Mouse (Mus musculus): Measurements from ENCODE around the gene Mphosph9. TPM values are rescaled to one million over a fixed set of nuclear protein-coding genes. Genes with fewer than 3 reads are reported as not detected.
"Not testable (repeated sequence)": the region's sequence is repeated elsewhere in the genome, so short reads cannot be mapped to it uniquely, and the experiment has no call there.

Gene Mphosph9
- polyA plus RNA-seq, 1 experiment from 2014 or later, result 2.9 TPM

GRCm38 (mm10) chr5:124315941-124316340, 11.8 kb downstream of the Mphosph9 start:
- WGBS, result 90% methylated on average over 11 of the region's 11 CpGs

GRCm38 (mm10) chr5:124315498-124315897, 12.3 kb downstream of the Mphosph9 start:
- H3K9me3 ChIP-seq (ENCODE audit: control insufficient read depth, low read length), result no peaks in the 10 kb centered on the region
- H3K4me3 ChIP-seq (ENCODE audit: low read depth, low read length), result no peak overlapping the region
- no peak overlapping the region for H3K27ac ChIP-seq (replicated peaks)
- 90% methylated on average over 9 of the region's 9 CpGs for WGBS
- H3K4me1 ChIP-seq (replicated peaks; ENCODE audit: control insufficient read depth, insufficient read depth), result no peaks in the 10 kb centered on the region
- no peaks in the 10 kb centered on the region for H3K27me3 ChIP-seq (ENCODE audit: control insufficient read depth, insufficient read depth, low read length)
- no peak for ATAC-seq (ENCODE audit: low FRiP score, low TSS enrichment)
- no peak for DNase-seq (ENCODE audit: low spot score)
- no peak overlapping the region for H3K9ac ChIP-seq (ENCODE audit: low read length)
- TF ChIP-seq CTCF (IDR thresholded peaks at IDR 0.05; ENCODE audit: low read depth), result no peak
- TF ChIP-seq EP300 (optimal IDR thresholded peaks at IDR 0.05), result no peak
- H3K4me2 ChIP-seq (replicated peaks; ENCODE audit: low read depth), result no peak overlapping the region
- peaks cover 7% of the 10 kb centered on the region; the same call in 1 of the 2 replicates for H3K36me3 ChIP-seq (ENCODE audit: control insufficient read depth, insufficient read depth, low read length)

More at GRCm38 (mm10) chr5:124315941-124316340, 11.8 kb downstream of the Mphosph9 start:
- no peaks in the 10 kb centered on the region for H3K9me3 ChIP-seq (ENCODE audit: control insufficient read depth, low read length)
- H3K4me1 ChIP-seq (replicated peaks; ENCODE audit: control insufficient read depth, insufficient read depth), result no peaks in the 10 kb centered on the region
- ATAC-seq (ENCODE audit: low FRiP score, low TSS enrichment), result no peak
- H3K4me2 ChIP-seq (replicated peaks; ENCODE audit: low read depth), result no peak overlapping the region
- H3K4me3 ChIP-seq (ENCODE audit: low read depth, low read length), result no peak overlapping the region
- no peak for DNase-seq (ENCODE audit: low spot score)
- H3K36me3 ChIP-seq (ENCODE audit: control insufficient read depth, insufficient read depth, low read length), result peaks cover 7% of the 10 kb centered on the region; the same call in 1 of the 2 replicates
- no peaks in the 10 kb centered on the region for H3K27me3 ChIP-seq (ENCODE audit: control insufficient read depth, insufficient read depth, low read length)
- H3K9ac ChIP-seq (ENCODE audit: low read length), result no peak overlapping the region
- TF ChIP-seq EP300 (optimal IDR thresholded peaks at IDR 0.05), result no peak
- TF ChIP-seq CTCF (IDR thresholded peaks at IDR 0.05; ENCODE audit: low read depth), result no peak
- H3K27ac ChIP-seq (replicated peaks), result no peak overlapping the region

- Histone ChIP-seq H3K36me3 (ENCODE audit: control insufficient read depth, insufficient read depth, low read length) (peaks cover 9% of the 10 kb centered on the region; the same call in 1 of the 2 replicates), H3K9me3 (ENCODE audit: control insufficient read depth, low read length) (no peaks in the 10 kb centered on the region), H3K9ac (ENCODE audit: low read length) (no peak overlapping the region), H3K4me3 (ENCODE audit: low read depth, low read length) (no peak overlapping the region), H3K27me3 (ENCODE audit: control insufficient read depth, insufficient read depth, low read length) (no peaks in the 10 kb centered on the region), H3K4me1 (replicated peaks; ENCODE audit: control insufficient read depth, insufficient read depth) (no peaks in the 10 kb centered on the region), H3K4me2 (replicated peaks; ENCODE audit: low read depth) (no peak overlapping the region), H3K27ac (replicated peaks) (no peak overlapping the region)
- ATAC-seq (ENCODE audit: low FRiP score, low TSS enrichment) (no peak), DNase-seq (ENCODE audit: low spot score) (no peak)
- 92% methylated on average over 11 of the region's 11 CpGs for WGBS
- TF ChIP-seq CTCF (IDR thresholded peaks at IDR 0.05; ENCODE audit: low read depth), result no peak
- no peak for TF ChIP-seq EP300 (optimal IDR thresholded peaks at IDR 0.05)
These were observed 17.7 kb downstream of the Mphosph9 start for GRCm38 (mm10) chr5:124310091-124310490.

- Histone ChIP-seq H3K9ac (ENCODE audit: low read length) (no peak overlapping the region), H3K27ac (replicated peaks) (no peak overlapping the region)
- WGBS, result 89% methylated on average over 10 of the region's 10 CpGs
These were observed 18.6 kb downstream of the Mphosph9 start for GRCm38 (mm10) chr5:124309155-124309554.

GRCm38 (mm10) chr5:124302853-124303252, 24.9 kb downstream of the Mphosph9 start:
- not testable (repeated sequence) for DNase-seq (ENCODE audit: low spot score); ATAC-seq (ENCODE audit: low FRiP score, low TSS enrichment); H3K4me2 ChIP-seq (replicated peaks; ENCODE audit: low read depth); H3K36me3 ChIP-seq (ENCODE audit: control insufficient read depth, insufficient read depth, low read length); H3K4me3 ChIP-seq (ENCODE audit: low read depth, low read length); H3K27ac ChIP-seq (replicated peaks); H3K4me1 ChIP-seq (replicated peaks; ENCODE audit: control insufficient read depth, insufficient read depth); H3K9me3 ChIP-seq (ENCODE audit: control insufficient read depth, low read length); H3K9ac ChIP-seq (ENCODE audit: low read length); H3K27me3 ChIP-seq (ENCODE audit: control insufficient read depth, insufficient read depth, low read length)
- 70% methylated on average over 6 of the region's 6 CpGs for WGBS

More at GRCm38 (mm10) chr5:124309155-124309554, 18.6 kb downstream of the Mphosph9 start:
- Histone ChIP-seq H3K4me3 (ENCODE audit: low read depth, low read length) (no peak overlapping the region), H3K27me3 (ENCODE audit: control insufficient read depth, insufficient read depth, low read length) (no peaks in the 10 kb centered on the region), H3K4me2 (replicated peaks; ENCODE audit: low read depth) (no peak overlapping the region), H3K9me3 (ENCODE audit: control insufficient read depth, low read length) (no peaks in the 10 kb centered on the region), H3K36me3 (ENCODE audit: control insufficient read depth, insufficient read depth, low read length) (peaks cover 9% of the 10 kb centered on the region; the same call in 1 of the 2 replicates), H3K4me1 (replicated peaks; ENCODE audit: control insufficient read depth, insufficient read depth) (no peaks in the 10 kb centered on the region)
- DNase-seq (ENCODE audit: low spot score) (no peak), ATAC-seq (ENCODE audit: low FRiP score, low TSS enrichment) (no peak)
- TF ChIP-seq CTCF (IDR thresholded peaks at IDR 0.05; ENCODE audit: low read depth) (no peak), EP300 (optimal IDR thresholded peaks at IDR 0.05) (no peak)

- H3K9me3 ChIP-seq (ENCODE audit: control insufficient read depth, low read length), result no peaks in the 10 kb centered on the region
- TF ChIP-seq CTCF (IDR thresholded peaks at IDR 0.05; ENCODE audit: low read depth) (no peak), EP300 (optimal IDR thresholded peaks at IDR 0.05) (no peak)
- H3K27ac ChIP-seq (replicated peaks), result no peak overlapping the region
- H3K36me3 ChIP-seq (ENCODE audit: control insufficient read depth, insufficient read depth, low read length), result peaks cover 8% of the 10 kb centered on the region; the same call in 1 of the 2 replicates
- DNase-seq (ENCODE audit: low spot score) (peak; percentile 19), ATAC-seq (ENCODE audit: low FRiP score, low TSS enrichment) (peak; percentile 68)
- WGBS, result 65% methylated on average over 4 of the region's 4 CpGs
- no peaks in the 10 kb centered on the region for H3K27me3 ChIP-seq (ENCODE audit: control insufficient read depth, insufficient read depth, low read length)
- H3K4me2 ChIP-seq (replicated peaks; ENCODE audit: low read depth), result no peak overlapping the region
- H3K4me3 ChIP-seq (ENCODE audit: low read depth, low read length), result no peak overlapping the region
- no peaks in the 10 kb centered on the region for H3K4me1 ChIP-seq (replicated peaks; ENCODE audit: control insufficient read depth, insufficient read depth)
- no peak overlapping the region for H3K9ac ChIP-seq (ENCODE audit: low read length)
These were observed 27.6 kb downstream of the Mphosph9 start for GRCm38 (mm10) chr5:124300132-124300531.
